Mouse (Mus musculus) urinary bladder, postnatal 25 days (tissue): Measurements from ENCODE around the gene Fgf5.
A peak's percentile ranks its signal among the peaks of the same experiment; 100 is the strongest.

ENCODE experiments used
- DNase-seq: peaks from one replicate; pipeline ENCODE4 v3.0.0; 2022; ENCODE audit warnings: low spot score

Fgf5 gene

GRCm38 (mm10) chr5:98253838-98254821, at the start of gene Fgf5:
Gene Fgf5, plus strand, starts transcription at chr5:98254184.
- DNase-seq: peak; percentile 8

DNA sequence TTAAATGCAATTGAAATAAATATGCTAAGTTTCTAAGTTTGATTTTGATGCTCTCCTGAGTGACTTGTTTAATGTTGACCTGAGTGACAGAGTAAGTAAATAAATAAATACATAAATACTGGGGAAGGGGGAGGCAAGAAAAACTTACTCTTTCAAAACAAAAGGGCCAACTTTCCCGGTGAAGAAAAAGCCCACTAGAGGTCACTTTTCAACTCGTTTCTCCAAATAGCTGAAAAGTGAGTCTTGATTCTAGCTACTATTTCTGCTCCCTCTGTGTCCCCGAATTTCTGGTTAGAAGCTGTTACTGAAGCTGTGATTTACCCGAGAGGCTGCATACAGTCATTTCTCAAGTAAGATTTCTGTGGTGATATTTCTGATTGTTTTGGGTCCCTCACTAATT, 41.5 kb upstream of the Fgf5 start:
- no peak for DNase-seq

- no peak for DNase-seq
Measured at GRCm38 (mm10) chr5:98221956-98222355, 32.0 kb upstream of the Fgf5 start.

GRCm38 (mm10) chr5:98226710-98227109, 27.3 kb upstream of the Fgf5 start:
- no peak for DNase-seq

- no peak for DNase-seq
Measured at GRCm38 (mm10) chr5:98229456-98229855, 24.5 kb upstream of the Fgf5 start.

DNA sequence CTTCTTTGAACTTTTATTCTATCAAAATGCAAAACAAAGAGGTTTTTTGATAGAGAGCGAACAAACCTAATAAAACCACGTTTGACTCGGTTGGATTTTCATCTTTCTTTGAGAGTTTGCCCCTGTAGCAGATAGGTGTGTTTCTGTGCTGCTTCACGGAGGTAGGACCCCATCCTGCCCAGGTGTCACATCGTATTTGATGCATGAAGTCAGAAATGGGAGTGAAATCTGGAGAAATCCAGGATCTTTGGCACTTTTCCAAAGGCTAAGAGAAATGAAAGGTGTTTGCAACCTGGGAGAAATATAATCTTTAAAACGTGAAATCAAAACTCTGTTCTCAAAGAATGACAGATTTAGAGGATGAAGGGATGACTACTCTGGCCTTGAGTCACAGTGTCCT, 15.5 kb upstream of the Fgf5 start:
- DNase-seq: no peak

DNA sequence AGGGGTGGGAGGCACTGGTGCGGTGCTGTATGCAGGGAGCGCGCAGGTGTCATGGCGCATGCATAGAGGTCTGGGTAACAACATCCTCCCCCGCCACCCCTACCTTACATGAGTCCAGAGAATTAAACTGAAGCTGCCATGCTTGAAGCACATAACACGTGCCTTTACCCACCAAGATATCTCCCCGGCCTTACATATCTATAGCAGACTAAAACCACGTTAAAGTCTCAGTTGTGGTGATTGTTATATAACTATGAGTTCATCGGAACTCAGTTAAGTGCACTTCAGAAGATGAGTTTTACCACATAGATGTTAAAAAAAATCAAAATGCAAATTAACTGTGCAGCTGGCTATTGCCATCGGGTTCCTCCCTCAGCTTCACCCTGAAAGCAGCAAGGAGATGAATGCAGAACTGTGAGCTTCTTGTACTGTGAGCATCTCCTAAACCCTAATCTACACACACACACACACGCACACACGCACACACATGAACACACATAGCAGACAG, 12.6 kb upstream of the Fgf5 start:
- DNase-seq: no peak

DNA sequence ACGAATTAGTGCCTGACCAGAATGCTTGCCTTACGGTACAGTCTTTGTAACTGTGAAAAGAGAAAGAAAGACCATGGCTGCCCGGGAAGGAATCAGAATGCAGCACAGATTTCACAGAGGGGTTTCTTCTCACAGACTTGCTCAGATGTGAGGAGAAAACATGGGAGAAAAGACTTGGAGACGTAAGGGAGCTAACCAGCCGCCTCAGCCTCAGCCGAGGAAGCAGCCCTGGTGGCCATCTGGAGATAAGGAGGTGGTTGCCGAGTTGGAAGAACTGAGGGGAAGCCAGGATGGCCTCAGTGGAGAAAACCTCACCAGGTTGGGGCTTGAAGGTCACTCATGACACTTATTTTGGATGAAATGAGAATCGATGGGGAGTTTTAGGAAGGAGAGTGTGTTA, 8.7 kb upstream of the Fgf5 start:
- no peak for DNase-seq

- no peak for DNase-seq
Measured at GRCm38 (mm10) chr5:98245976-98246375, 8.0 kb upstream of the Fgf5 start.

- no peak for DNase-seq
Measured at GRCm38 (mm10) chr5:98246826-98247225, 7.2 kb upstream of the Fgf5 start.

DNA sequence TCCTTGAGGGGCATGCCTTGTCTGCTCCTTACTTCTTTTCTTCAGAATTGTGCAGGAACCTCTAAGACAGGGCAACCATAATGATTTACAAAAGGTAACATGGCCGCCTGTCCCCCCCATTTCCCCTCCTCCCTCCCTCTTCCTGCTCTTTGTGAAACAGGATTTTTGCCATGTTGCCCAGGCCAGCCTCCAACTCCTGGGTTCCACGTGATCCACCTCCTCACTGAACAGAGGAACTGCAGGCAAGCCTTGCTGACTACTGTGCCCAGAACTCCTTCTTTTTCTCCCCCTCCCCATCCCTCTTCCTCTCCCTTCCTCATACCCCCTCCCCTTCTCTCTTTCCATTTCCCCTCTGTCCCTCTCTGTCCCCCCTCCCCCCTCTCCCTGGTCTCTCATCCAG, 6.5 kb upstream of the Fgf5 start:
- no peak for DNase-seq

DNA sequence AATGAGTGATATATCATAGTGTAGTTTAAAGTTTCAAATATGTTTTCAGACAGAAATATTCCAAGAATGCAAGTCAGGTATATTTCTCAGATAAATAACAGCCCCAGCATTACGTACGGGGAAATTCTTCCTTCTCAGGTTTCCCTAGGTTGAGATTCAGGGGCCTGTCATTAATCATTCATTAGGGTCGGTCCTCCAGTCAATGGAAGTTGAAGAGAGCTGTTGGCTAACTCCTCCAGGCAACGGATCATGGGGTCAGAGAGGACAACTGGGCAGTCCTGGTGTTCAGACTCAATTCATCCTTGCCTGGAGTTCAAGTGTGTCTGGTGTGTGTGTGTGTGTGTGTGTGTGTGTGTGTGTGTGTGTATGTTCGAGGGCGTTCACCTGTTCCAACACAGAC, 837 bp upstream of the Fgf5 start:
- DNase-seq: no peak

GRCm38 (mm10) chr5:98255176-98255575, 1.2 kb downstream of the Fgf5 start:
- no peak for DNase-seq

DNA sequence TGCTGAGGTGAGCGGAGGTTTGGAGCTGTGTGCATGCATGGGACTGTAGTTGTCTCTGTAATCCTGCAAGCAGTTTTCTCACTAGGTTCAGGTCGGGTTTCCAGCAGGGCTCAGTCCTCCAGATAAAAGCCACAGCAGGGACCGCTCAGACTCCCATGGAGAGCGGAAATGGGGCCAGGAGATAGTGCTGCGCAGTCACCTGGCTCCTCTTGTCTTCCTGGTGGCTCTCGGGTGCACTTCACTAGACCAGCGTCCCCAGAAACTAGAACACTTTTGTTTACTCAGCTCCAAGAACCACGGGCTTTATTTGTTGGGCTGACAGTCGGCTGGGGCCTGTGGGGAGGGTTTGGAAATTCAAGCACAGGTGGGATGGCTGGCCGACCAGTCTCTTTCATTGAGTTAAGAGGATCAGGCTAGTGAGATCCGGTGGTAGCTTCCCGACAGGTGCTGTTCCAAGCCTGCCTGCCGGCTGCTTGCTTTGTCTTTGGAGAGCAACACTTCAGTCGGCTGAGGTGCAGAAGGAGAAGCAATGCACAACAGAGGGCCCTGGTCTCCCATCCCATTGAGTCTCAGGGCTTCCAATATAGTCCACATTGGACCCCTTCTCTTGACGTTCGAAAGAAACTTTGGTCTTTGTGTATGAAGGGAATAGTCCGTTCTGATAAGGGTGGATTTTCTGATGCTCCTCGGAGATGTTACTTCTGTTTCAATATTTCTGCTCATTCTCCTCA, 1.9 kb downstream of the Fgf5 start:
- DNase-seq: no peak

GRCm38 (mm10) chr5:98275318-98275818, 21.4 kb downstream of the Fgf5 start:
- no peak for DNase-seq

- DNase-seq: no peak
Measured at GRCm38 (mm10) chr5:98281993-98282392, 28.0 kb downstream of the Fgf5 start.

DNA sequence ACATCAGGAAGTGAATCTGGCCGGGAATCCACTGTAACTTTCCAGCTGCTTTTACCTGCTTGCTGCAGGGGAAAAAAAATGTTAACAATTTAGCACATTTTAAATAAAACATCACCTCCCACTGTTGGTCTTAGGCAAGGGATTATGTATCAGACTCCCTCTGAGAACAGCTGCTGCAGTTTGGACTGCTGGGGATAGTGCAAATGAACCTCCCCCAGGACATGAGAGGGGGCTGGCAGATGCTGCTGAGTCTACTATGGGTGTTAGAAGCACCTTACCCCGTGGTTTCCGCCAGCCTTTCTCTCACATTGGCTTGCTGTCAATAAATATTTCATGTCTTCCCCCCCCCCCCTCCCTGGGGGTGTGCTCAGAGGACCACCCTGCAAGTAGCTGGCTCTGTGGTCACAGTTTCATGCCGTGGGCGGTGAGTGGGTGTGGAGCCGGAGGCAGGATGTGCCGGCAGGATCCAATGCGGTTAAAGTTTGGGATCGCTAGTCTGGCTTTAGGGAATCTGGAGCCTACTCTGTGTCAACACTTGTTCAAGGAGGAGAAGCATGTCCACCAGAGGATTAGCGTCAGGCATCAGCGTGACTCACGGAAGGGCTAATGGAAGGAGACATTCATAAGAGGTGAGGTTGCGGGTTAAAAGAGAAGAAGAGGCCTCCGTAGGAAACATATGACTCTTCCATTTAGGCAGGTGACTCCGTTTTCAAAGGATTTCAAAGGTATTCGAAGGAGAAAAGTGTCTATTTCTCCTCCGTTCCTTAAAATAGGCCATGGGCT, 29.9 kb downstream of the Fgf5 start:
- no peak for DNase-seq

GRCm38 (mm10) chr5:98290642-98291041, 36.7 kb downstream of the Fgf5 start:
- no peak for DNase-seq

DNA sequence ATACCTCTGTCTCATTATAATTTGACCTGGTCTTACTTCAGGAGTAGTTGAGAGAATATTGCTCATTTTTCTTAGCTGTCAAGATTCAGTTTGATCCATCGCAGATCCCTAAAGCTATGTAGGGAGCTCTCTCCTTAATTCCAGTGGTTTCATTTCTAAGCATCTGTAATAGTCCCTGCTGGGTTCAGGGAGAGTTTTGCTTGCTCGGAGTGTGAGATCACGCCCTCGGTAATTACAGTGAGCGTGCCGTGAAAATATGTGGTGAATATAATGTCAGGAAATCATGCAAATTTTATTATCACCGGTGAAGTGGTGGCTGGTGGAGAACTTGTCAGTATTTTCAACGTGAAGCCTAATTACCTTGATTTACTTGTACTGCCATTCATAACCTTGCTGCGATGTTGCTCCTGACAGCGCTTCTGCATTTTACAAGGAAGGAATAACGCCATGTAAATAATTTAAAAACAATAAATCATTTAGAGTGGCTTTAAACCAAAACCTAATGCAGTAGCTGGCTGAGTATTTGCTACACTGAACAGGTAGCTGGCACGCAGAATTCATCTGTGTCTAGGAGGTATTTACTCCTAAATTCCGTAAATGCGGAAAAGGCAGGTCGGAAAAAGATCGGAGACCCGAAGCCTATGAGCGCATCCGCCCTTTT, 38.5 kb downstream of the Fgf5 start:
- DNase-seq: no peak

GRCm38 (mm10) chr5:98293049-98293715, 39.2 kb downstream of the Fgf5 start:
- no peak for DNase-seq

- DNase-seq: no peak
Measured at GRCm38 (mm10) chr5:98300079-98300478, 46.1 kb downstream of the Fgf5 start.
